In the genomic region with DNA sequence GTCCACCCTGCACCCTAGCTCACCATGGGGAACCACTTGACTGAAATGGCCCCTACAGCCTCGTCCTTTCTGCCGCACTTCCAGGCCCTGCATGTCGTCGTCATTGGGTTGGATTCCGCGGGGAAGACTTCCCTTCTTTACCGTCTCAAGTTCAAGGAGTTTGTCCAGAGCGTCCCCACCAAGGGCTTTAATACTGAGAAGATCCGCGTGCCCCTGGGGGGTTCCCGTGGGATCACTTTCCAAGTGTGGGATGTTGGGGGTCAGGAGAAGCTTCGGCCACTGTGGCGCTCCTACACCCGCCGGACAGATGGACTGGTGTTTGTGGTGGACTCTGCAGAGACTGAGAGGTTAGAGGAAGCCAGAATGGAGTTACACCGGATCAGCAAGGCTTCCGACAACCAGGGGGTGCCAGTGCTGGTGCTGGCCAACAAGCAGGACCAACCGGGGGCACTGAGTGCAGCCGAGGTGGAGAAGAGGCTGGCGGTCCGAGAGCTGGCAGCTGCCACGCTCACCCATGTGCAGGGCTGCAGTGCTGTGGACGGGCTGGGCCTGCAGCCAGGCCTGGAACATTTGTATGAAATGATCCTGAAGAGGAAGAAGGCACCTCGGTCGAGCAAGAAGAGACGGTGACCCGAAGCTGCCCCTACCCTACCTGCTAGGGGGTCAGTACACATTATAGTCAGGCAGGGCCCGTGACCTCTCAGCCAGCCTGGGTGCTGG, we compare ENCODE assay signal across 9 mouse cellular contexts. TPM values are rescaled to one million over a fixed set of nuclear protein-coding genes. Genes with fewer than 3 reads are reported as not detected.
DNase-seq lines count a peak whose midpoint lies in the region; TF ChIP-seq lines count a peak whose summit lies in the region.
"Had no signal": no experiment of that assay in that cellular context is flagged by ENCODE, and none has a peak within 500 bp of the region (broad histone marks: within the 10 kb centered on the region; RNA-seq: fewer than 3 reads in every experiment).

No protein-coding gene starts in this region.

- TF ChIP-seq POLR2A in small intestine, adult 2 months (IDR thresholded peaks at IDR 0.05; ENCODE audit: low read depth, low read length) = no peak

- peaks cover 6% of the 10 kb centered on the region for H3K4me1 ChIP-seq in brown adipose tissue, adult 24 weeks (ENCODE audit: control insufficient read depth, insufficient read depth, insufficient read length, low read length)
- H3K4me1 ChIP-seq in small intestine, adult 2 months (ENCODE audit: control insufficient read depth, insufficient read depth, insufficient read length, low read length) = peaks cover 26% of the 10 kb centered on the region

- peak; percentile 53 for DNase-seq in gastrocnemius, postnatal 10 days
- DNase-seq in gastrocnemius, adult 18-20 months (ENCODE audit: low spot score) = no peak
- DNase-seq in heart, postnatal 10 days = peak; percentile 61 to 63
- DNase-seq in left cerebral cortex, postnatal 4 days = peak; percentile 53
- DNase-seq in right cerebral cortex, postnatal 4 days = no peak
- DNase-seq in retina, embryonic 14.5 days (ENCODE audit: low spot score) = no peak

- WGBS in small intestine, adult 2 months = 88% methylated on average over 28 of the region's 28 CpGs

- H3K36me3 ChIP-seq in small intestine, adult 2 months (ENCODE audit: control insufficient read depth, insufficient read depth, low read length) = peaks cover 9% of the 10 kb centered on the region

- peak overlapping the region; percentile 72 for H3K4me3 ChIP-seq in brown adipose tissue, adult 24 weeks (ENCODE audit: insufficient read depth, low read depth, low read length)
- H3K4me3 ChIP-seq in small intestine, adult 2 months (ENCODE audit: low read depth, low read length) = peak overlapping the region; percentile 52

- TF ChIP-seq CTCF in small intestine, adult 2 months (IDR thresholded peaks at IDR 0.05; ENCODE audit: extremely low read depth, insufficient read length, insufficient replicate concordance, low read depth, low read length) = no peak

- peak overlapping the region; percentile 41 for H3K27ac ChIP-seq in brown adipose tissue, adult 24 weeks (replicated peaks; ENCODE audit: low read depth, low read length)
- peak overlapping the region; percentile 47 for H3K27ac ChIP-seq in small intestine, adult 2 months (ENCODE audit: insufficient read depth, low read depth, low read length)
- H3K27ac ChIP-seq: macrophage had no signal

- intact Hi-C loops in heart, postnatal 10 days (cut with DNase I) = no loop called here
- intact Hi-C loops in left cerebral cortex, postnatal 4 days (cut with DNase I) = no loop called here

- H3K27me3 ChIP-seq in small intestine, adult 2 months (ENCODE audit: control insufficient read depth, insufficient read depth, low read length) = no peaks in the 10 kb centered on the region

RNA-seq across cellular contexts. Expression of gene Arl4d, which starts 1.4 kb away (rescaled TPM):
- total RNA-seq in gastrocnemius, postnatal 10 days (2021) = 10 to 100 TPM in 1 of 2 experiments, 1 to 10 TPM in 1; 7.1 to 10.7 TPM
- total RNA-seq in gastrocnemius, adult 18-20 months (2021) = 10 to 100 TPM in 1 of 2 experiments, 1 to 10 TPM in 1; 6.1 to 23.4 TPM
- polyA plus RNA-seq in brown adipose tissue, adult 24 weeks (2012; ENCODE audit: insufficient read depth, insufficient read length, missing spikeins) = 3.5 and 3.8 TPM in 2 replicates
- 10 to 100 TPM; 22.6 to 27.5 TPM for total RNA-seq in heart, postnatal 10 days (2021)
- total RNA-seq in left cerebral cortex, postnatal 4 days (2021) = 10 to 100 TPM; 23.3 to 26.5 TPM
- polyA plus RNA-seq in small intestine, adult 2 months (2012; rRNA removed) = 7.6 and 27.9 TPM in 2 replicates

RNA-seq across cellular contexts. Expression of gene Rdm1, which starts 39.8 kb away (rescaled TPM):
- total RNA-seq in gastrocnemius, postnatal 10 days (2021) = 10 to 100 TPM; 18.0 to 20.9 TPM
- 10 to 100 TPM; 30.1 to 31.5 TPM for total RNA-seq in gastrocnemius, adult 18-20 months (2021)
- 27.0 and 33.3 TPM in 2 replicates for polyA plus RNA-seq in brown adipose tissue, adult 24 weeks (2012; ENCODE audit: insufficient read depth, insufficient read length, missing spikeins)
- 10 to 100 TPM; 34.4 to 36.9 TPM for total RNA-seq in heart, postnatal 10 days (2021)
- 1 to 10 TPM; 4.5 to 4.7 TPM for total RNA-seq in left cerebral cortex, postnatal 4 days (2021)
- polyA plus RNA-seq in small intestine, adult 2 months (2012; rRNA removed) = 6.3 and 12.4 TPM in 2 replicates

Comparison
In these comparisons a context has a peak if more than half of its experiments do, and no peak if none do; other contexts are left out.
1. DNase-seq: peak in gastrocnemius, postnatal 10 days (single experiment), heart, postnatal 10 days (2 of 2) and left cerebral cortex, postnatal 4 days (single experiment); none in gastrocnemius, adult 18-20 months (single experiment), right cerebral cortex, postnatal 4 days (single experiment) and retina, embryonic 14.5 days (single experiment).